Mouse (Mus musculus): ENCODE measurements around the gene Th. TPM values are rescaled to one million over a fixed set of nuclear protein-coding genes. Genes with fewer than 3 reads are reported as not detected.

Gene Th
- polyA plus RNA-seq, 1 experiment from 2014 or later: 10.4 TPM

GRCm38 (mm10) chr7:142899872-142900271 lies 31.1 kb downstream of the Th start:
- peaks cover 4% of the 10 kb centered on the region; the same call in 1 of the 2 replicates for H3K27me3 ChIP-seq (replicated peaks)
- no peak for ATAC-seq (ENCODE audit: low FRiP score)
- no peaks in the 10 kb centered on the region for H3K9me3 ChIP-seq (replicated peaks)
- H3K4me3 ChIP-seq (replicated peaks): no peak overlapping the region
- 33% methylated on average over 19 of the region's 19 CpGs for WGBS
- no peaks in the 10 kb centered on the region for H3K36me3 ChIP-seq
- no peak overlapping the region for H3K9ac ChIP-seq (replicated peaks)
- no peak overlapping the region for H3K4me2 ChIP-seq
- H3K27ac ChIP-seq (replicated peaks): no peak overlapping the region
- H3K4me1 ChIP-seq: peaks cover 38% of the 10 kb centered on the region

- H3K9ac ChIP-seq (replicated peaks): no peak overlapping the region
- peaks cover 19% of the 10 kb centered on the region for H3K4me1 ChIP-seq
- no peak overlapping the region for H3K4me2 ChIP-seq
- no peak overlapping the region for H3K4me3 ChIP-seq (replicated peaks)
- H3K9me3 ChIP-seq (replicated peaks): no peaks in the 10 kb centered on the region
- WGBS: 79% methylated on average over 1 of the region's 1 CpGs
- no peak for ATAC-seq (ENCODE audit: low FRiP score)
- no peaks in the 10 kb centered on the region for H3K36me3 ChIP-seq
- no peak overlapping the region for H3K27ac ChIP-seq (replicated peaks)
- peaks cover 4% of the 10 kb centered on the region; the same call in 1 of the 2 replicates for H3K27me3 ChIP-seq (replicated peaks)
Observed at GRCm38 (mm10) chr7:142897471-142897870, 33.5 kb downstream of the Th start.

- Histone ChIP-seq H3K36me3 (no peaks in the 10 kb centered on the region), H3K4me2 (no peak overlapping the region), H3K27ac (replicated peaks) (no peak overlapping the region), H3K4me3 (replicated peaks) (no peak overlapping the region), H3K9ac (replicated peaks) (no peak overlapping the region), H3K9me3 (replicated peaks) (no peaks in the 10 kb centered on the region), H3K27me3 (replicated peaks) (peaks cover 4% of the 10 kb centered on the region; the same call in 1 of the 2 replicates), H3K4me1 (peaks cover 10% of the 10 kb centered on the region)
- 78% methylated on average over 10 of the region's 10 CpGs for WGBS
- no peak for ATAC-seq (ENCODE audit: low FRiP score)
Observed at GRCm38 (mm10) chr7:142895901-142896665, 34.8 kb downstream of the Th start.

GRCm38 (mm10) chr7:142895223-142895840 lies 35.6 kb downstream of the Th start:
- Histone ChIP-seq H3K27me3 (replicated peaks) (peaks cover 4% of the 10 kb centered on the region; the same call in 1 of the 2 replicates), H3K27ac (replicated peaks) (no peak overlapping the region), H3K9me3 (replicated peaks) (no peaks in the 10 kb centered on the region), H3K4me2 (no peak overlapping the region), H3K4me1 (0 out of 2 replicates have a peak, but pooled peaks cover 5% of the 10 kb centered on the region), H3K36me3 (no peaks in the 10 kb centered on the region), H3K9ac (replicated peaks) (no peak overlapping the region), H3K4me3 (replicated peaks) (no peak overlapping the region)
- 86% methylated on average over 18 of the region's 18 CpGs for WGBS
- ATAC-seq (ENCODE audit: low FRiP score): no peak

- H3K9me3 ChIP-seq (replicated peaks): no peaks in the 10 kb centered on the region
- H3K27ac ChIP-seq (replicated peaks): no peak overlapping the region
- H3K27me3 ChIP-seq (replicated peaks): peaks cover 4% of the 10 kb centered on the region; the same call in 1 of the 2 replicates
- ATAC-seq (ENCODE audit: low FRiP score): 0 out of 2 replicates have a peak, but pooled peaks have one; percentile 38
- H3K4me2 ChIP-seq: no peak overlapping the region
- no peak overlapping the region for H3K9ac ChIP-seq (replicated peaks)
- 0 out of 2 replicates have a peak, but pooled peaks cover under 1% of the 10 kb centered on the region for H3K4me1 ChIP-seq
- no peaks in the 10 kb centered on the region for H3K36me3 ChIP-seq
- no peak overlapping the region for H3K4me3 ChIP-seq (replicated peaks)
- WGBS: 1% methylated on average over 3 of the region's 3 CpGs
Observed at GRCm38 (mm10) chr7:142894669-142895068, 36.3 kb downstream of the Th start.

GRCm38 (mm10) chr7:142893721-142894639 lies 36.9 kb downstream of the Th start:
- Histone ChIP-seq H3K36me3 (no peaks in the 10 kb centered on the region), H3K27me3 (replicated peaks) (peaks cover 4% of the 10 kb centered on the region; the same call in 1 of the 2 replicates)

GRCm38 (mm10) chr7:142893296-142893695 lies 37.6 kb downstream of the Th start:
- H3K36me3 ChIP-seq: no peaks in the 10 kb centered on the region
- 86% methylated on average over 6 of the region's 6 CpGs for WGBS
- H3K4me1 ChIP-seq: no peaks in the 10 kb centered on the region
- peaks cover 3% of the 10 kb centered on the region; the same call in 1 of the 2 replicates for H3K27me3 ChIP-seq (replicated peaks)
- no peak overlapping the region for H3K4me2 ChIP-seq
- no peak overlapping the region for H3K4me3 ChIP-seq (replicated peaks)
- H3K9me3 ChIP-seq (replicated peaks): no peaks in the 10 kb centered on the region
- ATAC-seq (ENCODE audit: low FRiP score): no peak
- no peak overlapping the region for H3K9ac ChIP-seq (replicated peaks)
- no peak overlapping the region for H3K27ac ChIP-seq (replicated peaks)

More at GRCm38 (mm10) chr7:142893721-142894639, 36.9 kb downstream of the Th start:
- H3K27ac ChIP-seq (replicated peaks): no peak overlapping the region
- no peak overlapping the region for H3K4me2 ChIP-seq
- 71% methylated on average over 12 of the region's 12 CpGs for WGBS
- no peak for ATAC-seq (ENCODE audit: low FRiP score)
- no peak overlapping the region for H3K9ac ChIP-seq (replicated peaks)
- H3K4me3 ChIP-seq (replicated peaks): no peak overlapping the region
- no peaks in the 10 kb centered on the region for H3K9me3 ChIP-seq (replicated peaks)
- H3K4me1 ChIP-seq: no peaks in the 10 kb centered on the region

- Histone ChIP-seq H3K27ac (replicated peaks) (no peak overlapping the region), H3K27me3 (replicated peaks) (no peaks in the 10 kb centered on the region), H3K4me3 (replicated peaks) (no peak overlapping the region), H3K36me3 (no peaks in the 10 kb centered on the region), H3K4me2 (no peak overlapping the region), H3K9ac (replicated peaks) (no peak overlapping the region), H3K9me3 (replicated peaks) (no peaks in the 10 kb centered on the region), H3K4me1 (peaks cover 5% of the 10 kb centered on the region)
- ATAC-seq (ENCODE audit: low FRiP score): no peak
- 3% methylated on average over 4 of the region's 4 CpGs for WGBS
Observed at GRCm38 (mm10) chr7:142869419-142870163, 61.3 kb downstream of the Th start.

- Histone ChIP-seq H3K27me3 (replicated peaks) (no peaks in the 10 kb centered on the region), H3K4me2 (no peak overlapping the region), H3K9ac (replicated peaks) (no peak overlapping the region), H3K4me3 (replicated peaks) (no peak overlapping the region), H3K9me3 (replicated peaks) (no peaks in the 10 kb centered on the region), H3K4me1 (no peaks in the 10 kb centered on the region), H3K27ac (replicated peaks) (no peak overlapping the region), H3K36me3 (no peaks in the 10 kb centered on the region)
- 17% methylated on average over 6 of the region's 6 CpGs for WGBS
- ATAC-seq (ENCODE audit: low FRiP score): no peak
Observed at GRCm38 (mm10) chr7:142850681-142851080, 80.2 kb downstream of the Th start.
